Mouse (Mus musculus) A20 (cell line): Measurements from ENCODE around the gene St3gal2.
"Not testable (repeated sequence)": the region's sequence is repeated elsewhere in the genome, so short reads cannot be mapped to it uniquely, and the experiment has no call there.

Experiments
- DNase-seq: peaks from one replicate; pipeline ENCODE4 v3.0.0-alpha.2; 2011; ENCODE audit warnings: low read depth, low spot score

St3gal2 gene

GRCm38 (mm10) chr8:110911576-110912570 lies 7.8 kb upstream of the St3gal2 start:
- peak; percentile 33 for DNase-seq

GRCm38 (mm10) chr8:110917415-110917814 lies 2.3 kb upstream of the St3gal2 start:
- peak; percentile 60 for DNase-seq

DNA sequence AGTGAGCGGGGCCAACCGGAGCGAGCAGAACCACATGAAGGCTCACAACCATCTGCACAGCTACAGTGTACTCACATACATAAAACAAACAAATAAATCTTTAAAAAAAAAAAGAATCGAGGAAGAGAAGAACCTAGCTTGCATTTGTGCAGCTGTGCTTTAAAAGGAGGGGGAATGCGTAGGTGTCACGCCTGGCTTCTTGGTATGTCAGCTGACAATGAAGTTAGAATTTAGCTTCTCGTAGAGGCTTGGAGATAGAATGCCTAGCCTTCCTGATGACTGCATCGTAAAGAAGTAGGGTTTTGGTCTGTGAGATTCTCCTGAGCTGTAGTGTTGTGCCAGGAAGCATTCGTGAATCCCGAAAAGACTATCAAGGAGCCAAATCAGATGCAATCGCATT lies 1.7 kb upstream of the St3gal2 start:
- peak; percentile 68 for DNase-seq

GRCm38 (mm10) chr8:110918460-110918859 lies 1.3 kb upstream of the St3gal2 start:
- peak; percentile 72 for DNase-seq

GRCm38 (mm10) chr8:110920032-110920772 lies 480 bp downstream of the St3gal2 start:
- no peak for DNase-seq

- DNase-seq = no peak
Measured at GRCm38 (mm10) chr8:110920773-110921277, 1.1 kb downstream of the St3gal2 start.

DNA sequence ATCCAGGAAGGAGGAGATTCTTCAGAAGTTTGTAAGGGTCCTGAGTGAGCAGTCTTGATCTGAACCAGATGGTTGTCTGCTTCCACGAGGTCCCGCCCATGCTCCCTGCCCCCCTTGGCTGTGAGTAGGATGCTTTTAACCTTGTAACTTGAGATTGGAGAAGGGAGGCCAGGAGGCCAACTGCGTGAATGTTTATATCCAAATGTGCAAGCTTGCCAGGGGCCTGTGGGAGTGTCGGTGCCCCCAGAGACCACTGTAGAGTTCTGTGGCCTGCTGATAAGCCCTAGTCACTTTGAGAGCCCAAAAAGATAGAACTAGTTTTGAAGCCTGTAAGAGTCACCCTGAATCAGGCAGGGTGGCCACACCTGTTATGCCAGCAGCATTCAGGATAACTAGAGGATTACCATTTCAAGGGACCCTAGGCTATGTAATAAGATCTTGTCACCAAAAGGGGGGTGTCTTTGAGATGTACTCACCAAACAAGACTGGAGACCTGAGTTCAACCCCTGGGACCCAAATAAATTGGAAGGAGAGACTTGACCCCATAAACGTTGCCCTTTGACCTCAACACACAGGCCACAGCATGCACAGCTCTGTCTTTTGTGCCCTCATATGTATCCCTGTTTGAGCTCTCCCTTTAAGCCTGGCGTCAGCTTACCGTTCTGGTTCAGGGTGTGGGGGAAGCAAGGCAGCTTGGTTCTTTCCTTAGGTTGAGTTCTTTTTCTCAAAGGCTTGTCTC lies 1.9 kb downstream of the St3gal2 start:
- DNase-seq = no peak

DNA sequence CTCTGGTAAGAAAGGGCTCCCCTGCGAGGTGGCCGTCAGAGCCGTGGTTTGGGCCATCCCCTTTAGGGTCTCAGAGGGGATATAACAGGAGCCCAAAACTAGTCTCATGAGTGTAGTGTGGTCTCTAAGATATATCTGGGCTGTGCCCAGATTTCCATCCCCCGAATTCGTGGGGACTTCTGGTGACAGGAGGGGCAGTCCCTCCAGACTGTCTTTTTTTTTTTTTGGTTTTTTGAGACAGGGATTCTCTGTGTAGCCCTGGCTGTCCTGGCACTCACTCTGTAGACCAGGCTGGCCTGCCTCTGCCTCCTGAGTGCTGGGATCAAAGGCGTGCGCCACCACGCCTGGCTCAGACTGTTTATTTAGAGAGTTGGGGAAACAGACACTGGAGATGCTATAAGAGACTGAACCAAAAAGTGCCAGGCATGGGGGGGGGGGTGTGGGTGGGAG lies 6.0 kb downstream of the St3gal2 start:
- no peak for DNase-seq

DNA sequence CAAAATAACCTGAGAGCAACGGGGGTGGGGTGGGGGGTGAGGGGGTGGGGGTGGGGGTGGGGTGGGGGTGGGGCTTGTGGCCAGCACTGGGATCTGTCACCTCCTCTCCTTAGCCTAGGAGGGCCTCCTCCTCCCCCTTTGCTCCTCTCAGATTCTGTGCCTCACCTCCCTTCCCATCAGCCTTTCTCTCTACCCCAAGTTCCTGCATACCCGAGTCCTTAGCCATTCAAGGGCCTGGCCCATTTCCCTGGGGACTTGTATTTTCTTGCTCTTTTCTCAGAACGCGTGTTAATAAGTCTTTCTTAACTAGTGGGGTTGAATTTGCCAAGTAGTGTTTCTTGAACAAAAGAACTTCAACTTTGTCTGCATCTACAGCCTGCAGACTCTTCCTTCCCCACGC lies 7.0 kb downstream of the St3gal2 start:
- no peak for DNase-seq

- DNase-seq = no peak
Measured at GRCm38 (mm10) chr8:110928435-110928834, 8.7 kb downstream of the St3gal2 start.

GRCm38 (mm10) chr8:110929066-110929465 lies 9.3 kb downstream of the St3gal2 start:
- DNase-seq = peak; percentile 47

- DNase-seq = not testable (repeated sequence)
Measured at GRCm38 (mm10) chr8:110929672-110930071, 9.9 kb downstream of the St3gal2 start.

DNA sequence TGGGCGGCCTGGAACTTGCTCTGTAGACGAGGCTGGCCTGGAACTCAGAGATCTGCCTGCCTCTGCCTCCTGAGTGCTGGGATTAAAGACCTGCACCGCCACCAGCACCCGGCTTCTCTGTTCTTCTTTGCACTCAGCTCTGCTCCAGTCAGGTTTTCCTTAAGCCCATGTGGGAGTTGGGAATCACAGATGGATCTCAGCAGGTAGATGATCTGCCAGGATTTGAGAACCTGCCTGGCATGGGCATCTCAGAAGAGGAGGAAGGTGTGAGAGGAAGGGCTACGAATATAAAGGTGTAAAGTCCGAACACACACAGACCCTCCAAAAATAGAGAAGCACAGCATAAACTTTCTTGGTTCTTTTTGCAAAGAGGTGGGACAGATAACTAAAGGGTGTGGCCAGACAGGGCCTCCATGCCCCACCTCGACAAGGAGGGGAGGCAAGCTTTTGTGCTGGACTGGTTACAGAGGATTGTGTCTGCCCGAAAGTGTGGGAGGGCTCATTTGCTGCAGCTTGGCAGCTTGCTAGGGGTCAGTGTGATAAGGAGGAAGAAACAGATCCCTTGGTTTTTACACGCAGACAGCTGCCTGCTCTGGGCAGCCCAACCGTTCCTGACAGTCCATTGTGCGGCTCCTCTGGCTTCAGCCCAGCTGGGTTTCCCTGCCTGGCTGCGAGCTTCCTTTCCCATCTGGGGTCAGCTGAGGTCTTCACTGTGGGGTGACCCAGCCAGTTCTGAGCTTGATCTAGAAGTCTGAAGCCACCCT lies 11.6 kb downstream of the St3gal2 start:
- no peak for DNase-seq

- DNase-seq = no peak
Measured at GRCm38 (mm10) chr8:110932444-110932843, 12.7 kb downstream of the St3gal2 start.

- no peak for DNase-seq
Measured at GRCm38 (mm10) chr8:110933272-110933671, 13.6 kb downstream of the St3gal2 start.

DNA sequence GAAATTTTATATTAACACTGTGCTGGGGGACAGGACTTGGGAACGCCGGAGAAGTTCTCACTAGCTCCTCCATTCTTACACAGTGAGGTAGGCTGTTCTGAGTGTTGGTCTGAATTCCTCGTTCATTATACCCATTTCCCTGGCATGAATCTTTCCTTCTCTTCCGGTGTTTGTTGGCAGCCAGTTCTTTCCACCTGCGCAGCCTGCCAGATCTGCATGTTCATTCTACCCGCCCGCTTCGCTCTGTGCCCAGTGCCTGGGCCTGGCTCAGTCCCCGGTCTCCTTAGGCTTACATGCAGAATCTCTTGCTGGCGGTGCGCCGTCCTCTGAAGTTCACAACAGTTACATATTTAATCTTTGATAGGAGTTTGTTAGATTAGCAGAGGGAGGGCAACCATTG lies 16.5 kb downstream of the St3gal2 start:
- DNase-seq = no peak

- DNase-seq = peak; percentile 21
Measured at GRCm38 (mm10) chr8:110938882-110939589, 19.3 kb downstream of the St3gal2 start.

GRCm38 (mm10) chr8:110940682-110941452 lies 21.1 kb downstream of the St3gal2 start:
- DNase-seq = no peak

DNA sequence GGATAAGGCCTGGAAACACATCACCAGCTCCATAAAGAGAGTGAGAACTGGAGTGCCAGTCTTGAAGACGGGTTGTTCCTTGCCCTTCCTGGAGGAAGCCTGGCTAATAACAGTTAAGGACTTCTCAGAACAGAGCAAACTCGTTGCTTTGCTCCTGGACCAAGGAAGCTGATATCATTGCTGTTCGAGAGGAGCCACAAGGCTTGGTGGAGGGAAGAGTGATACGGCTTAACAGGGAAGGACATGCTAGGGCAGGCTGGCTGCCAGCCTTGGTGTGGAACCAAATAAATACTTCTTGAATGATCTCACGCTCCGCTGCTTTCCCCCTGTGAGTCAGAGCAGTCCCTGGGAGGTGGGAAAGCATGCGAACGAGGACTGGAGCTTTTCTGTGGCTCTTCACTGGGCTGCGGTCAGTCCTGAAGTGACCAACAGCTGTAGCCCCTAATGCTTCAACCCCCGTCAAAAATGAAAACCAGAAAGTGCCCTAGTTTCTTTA lies 21.8 kb downstream of the St3gal2 start:
- no peak for DNase-seq
